Comparison of ENCODE assay signal across 1 mouse cellular context in the genomic region with DNA sequence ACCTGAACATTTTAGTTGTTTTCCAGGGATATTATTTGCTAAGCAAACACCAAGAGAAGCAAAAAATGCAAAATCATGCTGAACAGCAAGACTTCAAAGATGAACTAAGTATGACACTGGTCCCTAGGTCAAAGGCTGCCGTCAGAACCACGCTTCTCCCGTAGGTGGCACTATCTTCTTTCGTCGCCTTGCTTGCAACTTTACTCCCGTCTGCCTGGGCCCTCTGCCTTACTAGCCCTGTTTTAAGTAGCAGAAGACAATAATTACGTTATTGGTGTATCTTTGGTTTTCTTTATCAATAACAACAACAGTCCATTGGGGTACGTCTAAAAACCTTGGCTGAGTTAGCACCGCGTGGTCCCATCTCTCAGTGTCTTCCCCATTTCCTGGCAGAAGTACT.
A peak's percentile ranks its signal among the peaks of the same experiment; 100 is the strongest.
TF ChIP-seq lines count a peak whose summit lies in the region.

No protein-coding gene starts in this region.

TF ChIP-seq in CH12.LX, 34 proteins besides CTCF, POLR2A, EP300 and RAD21 (continued from another document):
- TF ChIP-seq MAZ (IDR thresholded peaks at IDR 0.05; ENCODE audit: low read depth, low read length), result no peak
- TF ChIP-seq MAX (IDR thresholded peaks at IDR 0.05; ENCODE audit: low read length), result peak; percentile 25; the same call in 1 of the 2 replicates
- no peak for TF ChIP-seq JUND (conservative IDR thresholded peaks at IDR 0.05; ENCODE audit: low read depth, low read length)
- TF ChIP-seq CHD2 (IDR thresholded peaks at IDR 0.05; ENCODE audit: low read length), result no peak
- TF ChIP-seq NELFE (IDR thresholded peaks at IDR 0.05; ENCODE audit: low read depth, low read length), result no peak; the same call in 1 of the 2 replicates
- TF ChIP-seq POLR2AphosphoS2 (IDR thresholded peaks at IDR 0.05; ENCODE audit: low read depth, low read length), result no peak
- no peak for TF ChIP-seq KAT2A (IDR thresholded peaks at IDR 0.05; ENCODE audit: insufficient replicate concordance, low read length)
- peak; percentile 17; the same call in 1 of the 2 replicates for TF ChIP-seq ZC3H11A (IDR thresholded peaks at IDR 0.05; ENCODE audit: low read depth, low read length)
- TF ChIP-seq MAFK (IDR thresholded peaks at IDR 0.05; ENCODE audit: insufficient replicate concordance, low read length), result no peak
- TF ChIP-seq MXI1 (IDR thresholded peaks at IDR 0.05; ENCODE audit: low read depth, low read length), result no peak
- no peak for TF ChIP-seq PAX5 (IDR thresholded peaks at IDR 0.05; ENCODE audit: low read length)
- no peak for TF ChIP-seq E2F4 (IDR thresholded peaks at IDR 0.05; ENCODE audit: insufficient replicate concordance, low read depth, low read length)
- TF ChIP-seq ETS1 (conservative IDR thresholded peaks at IDR 0.05; ENCODE audit: low read depth, low read length), result no peak
- TF ChIP-seq CHD1 (IDR thresholded peaks at IDR 0.05; ENCODE audit: low read depth, low read length), result no peak
- TF ChIP-seq BHLHE40 (IDR thresholded peaks at IDR 0.05; ENCODE audit: low read depth, low read length), result no peak
- no peak for TF ChIP-seq ELF1 (IDR thresholded peaks at IDR 0.05; ENCODE audit: low read depth, low read length)
- TF ChIP-seq ZMIZ1 (IDR thresholded peaks at IDR 0.05; ENCODE audit: low read depth, low read length), result no peak
